Mouse (Mus musculus) limb, embryonic 10.5 days (tissue): ENCODE measurements around the gene Prr5l. TPM values are rescaled to one million over a fixed set of nuclear protein-coding genes. Genes with fewer than 3 reads are reported as not detected.
A peak's percentile ranks its signal among the peaks of the same experiment; 100 is the strongest.

Experiments
- DNase-seq: peaks from one replicate; pipeline ENCODE4 v3.0.0-alpha.2; 2017; ENCODE audit warnings: low spot score
- H3K27ac ChIP-seq: fragments of 300-500 bp; sonication (generic); 2 replicates; pipeline ENCODE4 v1.5.1; 2016; ENCODE audit warnings: mild to moderate bottlenecking
- H3K27me3 ChIP-seq: fragments of 300-500 bp; sonication (generic); 2 replicates; pipeline ENCODE4 v1.6.1; 2016; ENCODE audit warnings: low read depth, mild to moderate bottlenecking; ENCODE audit not compliant: poor library complexity, severe bottlenecking
- H3K36me3 ChIP-seq: fragments of 300-500 bp; sonication (generic); 2 replicates; pipeline ENCODE4 v1.6.1; 2016; ENCODE audit warnings: mild to moderate bottlenecking, moderate library complexity
- H3K4me1 ChIP-seq: fragments of 300-500 bp; sonication (generic); 2 replicates; pipeline ENCODE4 v1.6.1; 2016
- H3K4me3 ChIP-seq: fragments of 300-500 bp; sonication (generic); 2 replicates; pipeline ENCODE4 v1.5.1; 2016; ENCODE audit warnings: mild to moderate bottlenecking, moderate library complexity
- H3K9me3 ChIP-seq: fragments of 300-500 bp; sonication (generic); replicated peaks from 2 replicates; pipeline ENCODE4 v1.6.1; 2016; ENCODE audit warnings: mild to moderate bottlenecking
- WGBS: fragments of 180-500 bp; shearing (Covaris S2); methylation state at CpG from one replicate; pipeline ENCODE4 v1.1.7; 2016; 5-methylcytosine and 5-hydroxymethylcytosine counted together
- polyA plus RNA-seq: library from polyadenylated mRNA; unstranded; fragments of >200 nt; fragmentation: Nextera tagmentation; extraction: Ambion mirVana; gene quantifications from 2 replicates; pipeline ENCODE4 v1.2.1, GENCODE M21; 2016

Prr5l gene
- polyA plus RNA-seq, 1 experiment from 2014 or later, result 22.4 TPM

- H3K27ac ChIP-seq, result no peak overlapping the region
- H3K9me3 ChIP-seq, result no peaks in the 10 kb centered on the region
- H3K4me3 ChIP-seq, result no peak overlapping the region
- 91% methylated on average over 5 of the region's 5 CpGs for WGBS
- no peaks in the 10 kb centered on the region for H3K27me3 ChIP-seq
- peaks cover 19% of the 10 kb centered on the region for H3K4me1 ChIP-seq
- H3K36me3 ChIP-seq, result peaks cover 4% of the 10 kb centered on the region; the same call in 1 of the 2 replicates
- no peak for DNase-seq
Measured at GRCm38 (mm10) chr2:101763503-101763902, 119.3 kb downstream of the Prr5l start.

- Histone ChIP-seq H3K4me3 (no peak overlapping the region), H3K27ac (0 out of 2 replicates have a peak overlapping the region, but pooled peaks have one; percentile 25), H3K27me3 (no peaks in the 10 kb centered on the region), H3K4me1 (peaks cover 19% of the 10 kb centered on the region), H3K36me3 (peaks cover 4% of the 10 kb centered on the region; the same call in 1 of the 2 replicates), H3K9me3 (no peaks in the 10 kb centered on the region)
- WGBS, result 58% methylated on average over 4 of the region's 4 CpGs
- DNase-seq, result no peak
Measured at GRCm38 (mm10) chr2:101762955-101763386, 119.9 kb downstream of the Prr5l start.

- DNase-seq, result no peak
- 0 out of 2 replicates have a peak overlapping the region, but pooled peaks have one; percentile 25 for H3K27ac ChIP-seq
- peaks cover 3% of the 10 kb centered on the region; the same call in 1 of the 2 replicates for H3K36me3 ChIP-seq
- H3K9me3 ChIP-seq, result no peaks in the 10 kb centered on the region
- WGBS, result 75% methylated on average over 10 of the region's 10 CpGs
- no peak overlapping the region for H3K4me3 ChIP-seq
- H3K27me3 ChIP-seq, result no peaks in the 10 kb centered on the region
- H3K4me1 ChIP-seq, result peaks cover 19% of the 10 kb centered on the region
Measured at GRCm38 (mm10) chr2:101762405-101762804, 120.4 kb downstream of the Prr5l start.

GRCm38 (mm10) chr2:101761898-101762297 lies 120.9 kb downstream of the Prr5l start:
- no peak overlapping the region for H3K27ac ChIP-seq
- no peaks in the 10 kb centered on the region for H3K9me3 ChIP-seq
- no peaks in the 10 kb centered on the region for H3K27me3 ChIP-seq
- WGBS, result 96% methylated on average over 1 of the region's 1 CpGs
- peaks cover 19% of the 10 kb centered on the region for H3K4me1 ChIP-seq
- no peak for DNase-seq
- no peak overlapping the region for H3K4me3 ChIP-seq
- no peaks in the 10 kb centered on the region for H3K36me3 ChIP-seq

GRCm38 (mm10) chr2:101759523-101760277 lies 123.1 kb downstream of the Prr5l start:
- H3K27me3 ChIP-seq, result no peaks in the 10 kb centered on the region
- H3K27ac ChIP-seq, result no peak overlapping the region
- H3K36me3 ChIP-seq, result no peaks in the 10 kb centered on the region
- 81% methylated on average over 9 of the region's 9 CpGs for WGBS
- H3K9me3 ChIP-seq, result no peaks in the 10 kb centered on the region
- DNase-seq, result no peak
- peaks cover 37% of the 10 kb centered on the region for H3K4me1 ChIP-seq
- no peak overlapping the region for H3K4me3 ChIP-seq

- 89% methylated on average over 1 of the region's 1 CpGs for WGBS
Measured at GRCm38 (mm10) chr2:101757806-101758205, 125.0 kb downstream of the Prr5l start.

GRCm38 (mm10) chr2:101756069-101756753 lies 126.6 kb downstream of the Prr5l start:
- no peaks in the 10 kb centered on the region for H3K9me3 ChIP-seq
- H3K4me3 ChIP-seq, result no peak overlapping the region
- no peaks in the 10 kb centered on the region for H3K27me3 ChIP-seq
- DNase-seq, result no peak
- H3K36me3 ChIP-seq, result no peaks in the 10 kb centered on the region
- WGBS, result 35% methylated on average over 7 of the region's 7 CpGs
- H3K27ac ChIP-seq, result no peak overlapping the region
- peaks cover 46% of the 10 kb centered on the region for H3K4me1 ChIP-seq

More at GRCm38 (mm10) chr2:101757806-101758205, 125.0 kb downstream of the Prr5l start:
- Histone ChIP-seq H3K4me3 (no peak overlapping the region), H3K27ac (no peak overlapping the region), H3K27me3 (no peaks in the 10 kb centered on the region), H3K36me3 (no peaks in the 10 kb centered on the region), H3K4me1 (peaks cover 37% of the 10 kb centered on the region), H3K9me3 (no peaks in the 10 kb centered on the region)
- no peak for DNase-seq

GRCm38 (mm10) chr2:101754939-101755555 lies 127.8 kb downstream of the Prr5l start:
- peak overlapping the region; percentile 29 for H3K4me3 ChIP-seq
- H3K4me1 ChIP-seq, result peaks cover 50% of the 10 kb centered on the region
- 7% methylated on average over 11 of the region's 11 CpGs for WGBS
- H3K36me3 ChIP-seq, result no peaks in the 10 kb centered on the region
- no peaks in the 10 kb centered on the region for H3K27me3 ChIP-seq
- peak overlapping the region; percentile 75 for H3K27ac ChIP-seq
- H3K9me3 ChIP-seq, result no peaks in the 10 kb centered on the region
- DNase-seq, result peak; percentile 35

GRCm38 (mm10) chr2:101754428-101754827 lies 128.4 kb downstream of the Prr5l start:
- H3K9me3 ChIP-seq, result no peaks in the 10 kb centered on the region
- H3K36me3 ChIP-seq, result no peaks in the 10 kb centered on the region
- H3K4me3 ChIP-seq, result no peak overlapping the region
- peaks cover 44% of the 10 kb centered on the region for H3K4me1 ChIP-seq
- 0 out of 2 replicates have a peak overlapping the region, but pooled peaks have one; percentile 75 for H3K27ac ChIP-seq
- H3K27me3 ChIP-seq, result no peaks in the 10 kb centered on the region
- DNase-seq, result no peak
- WGBS, result 65% methylated on average over 4 of the region's 4 CpGs

GRCm38 (mm10) chr2:101752979-101753378 lies 129.8 kb downstream of the Prr5l start:
- Histone ChIP-seq H3K4me3 (no peak overlapping the region), H3K27me3 (no peaks in the 10 kb centered on the region), H3K27ac (no peak overlapping the region), H3K9me3 (no peaks in the 10 kb centered on the region), H3K36me3 (no peaks in the 10 kb centered on the region), H3K4me1 (peaks cover 44% of the 10 kb centered on the region)
- no peak for DNase-seq
- 96% methylated on average over 6 of the region's 6 CpGs for WGBS

GRCm38 (mm10) chr2:101752402-101752801 lies 130.4 kb downstream of the Prr5l start:
- H3K4me3 ChIP-seq, result no peak overlapping the region
- no peak for DNase-seq
- 60% methylated on average over 7 of the region's 7 CpGs for WGBS
- H3K36me3 ChIP-seq, result no peaks in the 10 kb centered on the region
- H3K4me1 ChIP-seq, result peaks cover 44% of the 10 kb centered on the region
- H3K27me3 ChIP-seq, result no peaks in the 10 kb centered on the region
- no peak overlapping the region; the same call in 1 of the 2 replicates for H3K27ac ChIP-seq
- no peaks in the 10 kb centered on the region for H3K9me3 ChIP-seq

GRCm38 (mm10) chr2:101751236-101751922 lies 131.4 kb downstream of the Prr5l start:
- H3K9me3 ChIP-seq, result no peaks in the 10 kb centered on the region
- 22% methylated on average over 4 of the region's 4 CpGs for WGBS
- H3K4me1 ChIP-seq, result peaks cover 42% of the 10 kb centered on the region
- DNase-seq, result peak; percentile 35
- no peaks in the 10 kb centered on the region for H3K27me3 ChIP-seq
- peak overlapping the region; percentile 43; the same call in 1 of the 2 replicates for H3K27ac ChIP-seq
- H3K4me3 ChIP-seq, result no peak overlapping the region
- no peaks in the 10 kb centered on the region for H3K36me3 ChIP-seq
